Mouse (Mus musculus): ENCODE measurements around the gene Man1c1.

The Man1c1 gene

DNA sequence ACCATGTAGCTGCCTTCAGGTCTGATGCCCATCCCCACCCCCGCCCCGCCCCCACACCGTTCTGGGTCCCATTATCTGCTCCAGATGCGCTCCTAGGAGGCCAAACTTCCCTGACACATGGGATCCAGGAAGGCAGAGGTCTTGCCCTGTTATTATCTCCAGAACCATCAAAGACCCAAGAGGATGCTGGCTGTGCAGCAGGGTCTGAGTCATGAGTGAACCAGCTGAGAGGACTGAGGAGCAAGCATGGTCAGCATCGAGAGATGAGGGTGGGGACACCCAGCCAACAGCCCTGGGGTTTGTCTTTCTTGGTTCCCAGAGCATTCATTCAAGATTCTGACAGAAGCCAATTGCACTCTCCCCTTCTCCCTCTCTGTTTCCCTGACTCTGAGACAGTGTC is 100.5 kb downstream of the Man1c1 start:
- no peak for DNase-seq (ENCODE audit: low spot score)

- DNase-seq (ENCODE audit: low spot score) = no peak
These were observed 101.5 kb downstream of the Man1c1 start for GRCm38 (mm10) chr4:134602610-134603009.

GRCm38 (mm10) chr4:134601981-134602380 is 102.1 kb downstream of the Man1c1 start:
- DNase-seq (ENCODE audit: low spot score) = peak; percentile 22

GRCm38 (mm10) chr4:134601404-134601803 is 102.7 kb downstream of the Man1c1 start:
- DNase-seq (ENCODE audit: low spot score) = no peak

- DNase-seq (ENCODE audit: low spot score) = no peak
These were observed 103.3 kb downstream of the Man1c1 start for GRCm38 (mm10) chr4:134600777-134601176.

DNA sequence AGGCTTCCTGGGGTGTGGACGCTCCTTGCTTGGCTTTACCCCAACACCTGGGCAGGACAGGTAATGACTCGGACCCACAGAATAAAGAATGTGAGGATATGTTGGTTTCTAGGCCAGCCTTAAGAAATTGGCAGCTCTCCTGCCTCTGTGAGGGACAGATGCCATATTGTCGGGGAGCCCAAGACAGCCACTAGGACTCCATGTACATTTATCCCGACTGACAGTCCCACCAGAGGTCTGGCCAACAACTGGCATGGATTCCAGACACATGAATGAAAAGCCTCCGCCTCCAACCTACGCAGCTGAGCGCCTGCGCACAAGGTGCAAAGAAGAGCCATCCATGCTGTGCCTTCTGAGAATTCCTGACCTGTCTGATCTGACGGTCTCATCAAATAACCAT is 104.0 kb downstream of the Man1c1 start:
- DNase-seq (ENCODE audit: low spot score) = no peak

DNA sequence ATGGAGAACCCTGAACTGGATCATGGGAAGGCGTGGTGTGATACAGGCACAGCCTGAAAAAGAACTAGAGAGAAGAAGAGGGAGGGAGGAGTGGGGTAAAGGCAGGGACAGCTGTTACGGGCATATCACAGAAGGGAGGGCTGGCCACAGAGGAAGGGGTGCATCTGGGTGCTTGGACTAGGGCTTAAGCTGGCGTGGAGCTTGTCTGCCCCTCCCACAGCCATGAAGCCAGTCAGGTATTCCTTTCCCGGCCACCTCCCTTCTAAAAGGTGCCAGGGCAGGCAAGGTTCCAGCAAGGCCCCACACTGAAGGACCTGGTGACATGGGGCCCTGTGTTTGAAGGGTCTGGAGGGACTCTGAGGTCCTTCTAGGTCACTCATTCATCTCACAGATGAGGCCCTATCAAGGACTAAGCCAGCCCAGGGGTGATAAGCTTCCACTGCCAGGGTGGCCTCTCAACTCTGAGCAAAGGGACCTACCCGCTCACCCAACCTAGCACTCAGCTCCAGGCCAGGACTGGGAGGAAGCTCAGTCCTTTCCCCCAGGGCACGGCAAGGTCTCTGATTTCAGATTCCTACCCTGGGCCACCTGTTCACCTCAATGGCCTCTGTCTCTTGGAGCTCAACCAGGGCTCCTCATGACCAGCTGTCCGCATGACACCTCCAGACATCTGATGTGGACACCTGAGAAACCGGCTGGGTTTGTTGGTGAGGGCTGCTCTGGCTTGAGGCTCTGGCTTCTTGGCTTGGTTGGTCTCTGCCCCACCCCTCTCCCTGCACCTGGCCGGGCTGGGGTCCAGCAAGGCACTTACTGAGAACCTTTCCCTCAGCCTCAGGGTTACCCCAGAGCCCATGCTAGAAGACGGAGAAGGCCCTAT is 107.0 kb downstream of the Man1c1 start:
- no peak for DNase-seq (ENCODE audit: low spot score)

DNA sequence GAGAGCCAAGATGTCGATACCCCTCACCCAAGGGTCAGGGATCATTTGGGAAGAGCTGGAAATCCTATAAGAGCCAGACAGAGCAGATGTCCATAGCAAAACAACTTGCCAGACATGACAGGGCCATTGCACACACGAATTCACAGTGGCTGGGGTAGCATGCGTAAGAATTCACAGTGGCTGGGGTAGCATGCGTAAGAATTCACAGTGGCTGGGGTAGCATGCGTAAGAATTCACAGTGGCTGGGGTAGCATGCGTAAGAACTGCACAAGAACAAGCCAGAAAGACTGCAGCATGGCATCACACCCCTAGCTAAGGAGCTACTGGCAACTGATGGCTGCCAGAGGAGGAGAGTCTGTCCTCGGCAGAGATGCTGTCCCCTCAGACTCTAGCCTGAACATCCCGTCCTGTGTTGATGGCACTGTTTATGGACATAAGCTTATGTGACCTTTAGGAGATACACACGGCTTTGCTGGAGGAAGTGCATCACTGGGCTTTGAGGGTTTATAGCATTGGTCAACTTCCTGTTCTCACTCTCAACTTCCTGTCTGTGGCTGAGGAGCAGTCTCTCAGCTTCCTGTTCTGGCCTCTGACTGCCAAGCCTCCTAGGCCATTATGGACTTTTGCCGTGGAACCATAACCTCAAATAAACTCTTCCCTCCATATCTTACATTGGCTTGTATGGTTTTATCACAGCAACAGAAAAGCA is 109.2 kb downstream of the Man1c1 start:
- DNase-seq (ENCODE audit: low spot score) = no peak

DNA sequence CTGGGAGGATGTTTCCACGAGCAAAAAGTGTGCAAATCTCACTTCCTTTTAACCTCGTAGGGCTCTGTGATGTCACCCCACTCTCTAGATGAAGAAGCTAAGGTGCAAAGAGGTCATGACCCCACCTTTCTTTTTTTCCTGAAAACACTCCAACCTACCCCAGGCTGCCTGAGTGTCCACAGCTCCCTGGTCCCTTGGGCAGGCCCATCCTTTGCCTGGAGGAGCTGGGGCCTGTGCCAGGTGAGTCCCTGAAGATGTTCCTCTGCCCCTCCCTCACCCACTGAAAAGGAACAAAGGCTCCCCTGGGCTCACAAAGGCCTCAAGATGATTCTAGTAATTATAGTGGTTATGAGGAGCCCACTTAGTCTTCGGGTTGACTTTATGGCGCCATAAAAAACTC is 111.6 kb downstream of the Man1c1 start:
- no peak for DNase-seq (ENCODE audit: low spot score)

GRCm38 (mm10) chr4:134591506-134592061 is 112.5 kb downstream of the Man1c1 start:
- no peak for DNase-seq (ENCODE audit: low spot score)

DNA sequence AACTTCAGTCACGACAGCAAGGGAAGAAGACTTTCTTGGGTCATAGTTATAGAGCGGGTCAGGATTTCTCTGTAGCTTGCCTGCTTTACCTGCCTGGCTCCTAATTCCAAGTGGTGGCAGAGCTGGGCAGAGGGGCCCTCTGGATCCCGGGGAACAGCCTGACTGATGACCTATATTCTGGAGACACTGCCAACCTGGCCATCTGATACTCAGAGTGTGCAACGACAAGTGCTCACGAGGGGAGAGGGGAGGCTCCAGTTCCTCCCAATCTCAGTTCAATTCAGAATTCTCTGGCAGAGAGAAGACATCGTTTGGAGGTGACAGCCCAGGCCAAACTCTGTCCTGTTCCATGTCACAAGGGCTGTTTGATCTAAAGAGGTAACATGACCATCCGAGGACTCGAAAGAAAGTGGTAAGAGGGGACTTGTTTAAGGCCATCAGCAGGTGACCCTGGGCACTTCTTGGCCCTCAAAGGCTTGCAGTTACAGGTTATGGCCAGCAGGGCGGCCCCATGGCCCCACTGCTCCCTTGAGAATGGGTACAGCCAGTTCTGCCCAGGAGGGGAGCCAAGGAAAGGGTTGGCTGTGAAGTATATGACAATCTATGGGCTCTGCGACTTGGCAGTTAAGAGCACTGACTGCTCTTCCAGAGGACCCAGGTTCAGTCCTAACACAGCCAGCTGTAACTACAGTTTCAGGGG is 113.7 kb downstream of the Man1c1 start:
- DNase-seq (ENCODE audit: low spot score) = no peak

GRCm38 (mm10) chr4:134589786-134590185 is 114.3 kb downstream of the Man1c1 start:
- DNase-seq (ENCODE audit: low spot score) = no peak

GRCm38 (mm10) chr4:134588951-134589350 is 115.1 kb downstream of the Man1c1 start:
- no peak for DNase-seq (ENCODE audit: low spot score)

DNA sequence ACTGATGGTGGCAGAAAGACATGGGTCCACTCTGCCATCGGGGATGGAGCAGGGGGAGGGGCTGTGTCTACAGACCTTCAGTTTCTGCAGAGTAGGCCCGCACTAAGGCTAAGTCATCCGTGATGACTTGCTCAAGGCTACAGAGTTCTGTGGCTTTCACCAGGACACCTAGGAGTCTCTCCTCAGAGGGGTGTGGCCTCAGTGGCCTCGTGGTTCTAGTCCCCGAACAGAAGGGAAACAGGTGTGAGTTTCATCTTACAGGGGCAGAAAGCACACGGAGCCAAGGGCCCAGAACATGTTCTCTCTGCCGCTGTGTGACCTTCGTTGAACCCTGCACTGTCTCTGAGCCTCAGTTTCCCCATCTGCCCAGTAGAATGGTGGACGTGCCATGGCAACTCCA is 115.8 kb downstream of the Man1c1 start:
- DNase-seq (ENCODE audit: low spot score) = no peak

GRCm38 (mm10) chr4:134587636-134588197 is 116.4 kb downstream of the Man1c1 start:
- DNase-seq (ENCODE audit: low spot score) = no peak

- DNase-seq (ENCODE audit: low spot score) = no peak
These were observed 117.5 kb downstream of the Man1c1 start for GRCm38 (mm10) chr4:134586631-134587030.

DNA sequence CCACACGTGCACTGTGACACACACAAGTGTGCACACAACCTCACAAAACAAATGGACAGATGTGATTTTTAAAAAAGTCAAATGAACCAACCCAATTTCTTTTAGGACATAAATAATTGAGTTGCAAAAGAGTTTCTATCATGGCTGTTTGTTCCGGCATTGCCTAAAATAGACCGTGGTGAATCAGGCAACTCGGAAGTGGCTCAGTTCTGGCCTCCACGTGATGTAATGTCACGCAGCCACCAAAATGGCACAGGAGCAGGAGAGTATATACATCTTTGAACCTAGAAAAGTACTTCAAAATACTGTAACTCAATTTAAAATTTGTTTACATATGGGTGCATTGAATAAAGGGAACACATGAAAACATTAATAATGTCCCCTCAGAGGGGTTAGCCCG is 118.0 kb downstream of the Man1c1 start:
- DNase-seq (ENCODE audit: low spot score) = no peak

GRCm38 (mm10) chr4:134583513-134583912 is 120.6 kb downstream of the Man1c1 start:
- no peak for DNase-seq (ENCODE audit: low spot score)

DNA sequence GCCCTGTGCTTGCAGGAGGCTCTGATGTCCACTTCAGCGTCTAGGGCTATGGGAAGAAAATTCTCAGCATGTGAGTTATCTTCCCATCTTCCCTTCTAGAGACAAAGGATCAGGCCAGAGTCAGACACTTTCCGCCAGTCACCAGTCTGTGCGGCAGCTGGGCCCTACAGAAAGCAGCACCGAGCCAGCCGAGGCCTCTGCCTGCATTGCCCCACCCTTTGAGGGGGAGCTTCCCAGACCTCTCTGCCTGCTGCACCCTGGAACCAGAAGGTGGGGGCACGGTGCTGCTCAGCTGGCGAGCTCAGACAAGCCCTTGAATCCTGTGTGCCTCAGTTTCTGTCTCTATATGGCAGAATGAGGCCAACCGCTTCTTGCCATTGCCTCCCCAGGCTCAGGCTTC is 122.7 kb downstream of the Man1c1 start:
- DNase-seq (ENCODE audit: low spot score) = no peak

DNA sequence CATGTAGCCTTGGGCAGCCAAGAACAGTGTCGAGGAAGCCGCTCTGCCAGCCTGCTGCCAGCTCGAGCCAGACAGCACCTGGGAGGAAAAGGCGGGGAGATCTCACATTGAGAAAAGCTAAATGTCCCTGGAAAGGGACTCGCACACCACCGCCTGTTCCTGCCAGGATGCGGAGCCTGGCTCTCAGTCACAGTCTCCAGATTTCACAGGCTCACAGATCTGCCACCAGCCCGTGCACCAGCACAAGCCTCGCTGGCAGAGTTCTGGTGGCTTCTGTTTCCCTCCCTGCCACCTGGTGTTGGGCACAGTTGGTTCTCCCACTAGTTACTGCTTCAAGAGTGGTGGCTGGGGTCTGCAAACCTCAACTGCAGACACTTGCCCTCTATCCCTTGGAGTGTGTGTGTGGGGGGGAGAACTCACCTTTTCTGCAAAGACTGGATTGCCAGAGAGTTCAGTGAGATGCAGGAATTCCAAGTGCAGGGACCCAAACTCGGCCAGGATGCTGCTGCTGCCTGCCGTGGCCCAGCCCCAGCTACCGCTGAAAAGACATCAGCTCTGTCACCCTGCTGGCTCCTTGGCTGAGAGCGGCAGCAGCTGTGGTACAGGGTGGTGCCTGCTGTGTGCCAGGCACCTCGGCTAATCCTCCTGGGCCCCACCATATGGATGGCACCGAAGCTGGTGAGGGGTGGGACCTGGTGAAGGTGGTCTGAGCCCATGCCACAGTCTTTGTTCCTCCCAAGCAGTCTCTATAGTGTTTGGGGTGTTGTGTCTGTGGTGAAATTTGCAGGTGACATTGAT is 123.5 kb downstream of the Man1c1 start:
- no peak for DNase-seq (ENCODE audit: low spot score)

- no peak for DNase-seq (ENCODE audit: low spot score)
These were observed 124.5 kb downstream of the Man1c1 start for GRCm38 (mm10) chr4:134579620-134580019.

Measured in c-Kit-positive CD71-positive TER-119-positive erythroid progenitor cells, embryonic 14.5 days (primary cell).